Comparison of ENCODE assay signal across 19 mouse cellular contexts in genomic region chr5:75952131-75952795, GRCm38 (mm10). TPM values are rescaled to one million over a fixed set of nuclear protein-coding genes. Genes with fewer than 3 reads are reported as not detected.
DNase-seq lines count a peak whose midpoint lies in the region; ATAC-seq and TF ChIP-seq lines count a peak whose summit lies in the region.
"Had no signal": no experiment of that assay in that cellular context is flagged by ENCODE, and none has a peak within 500 bp of the region (broad histone marks: within the 10 kb centered on the region; RNA-seq: fewer than 3 reads in every experiment).

No protein-coding gene starts in this region.

- peak; percentile 53; the same call in 1 of the 2 replicates for ATAC-seq in embryonic facial prominence, embryonic 14.5 days (ENCODE audit: low read depth)
- ATAC-seq in kidney, embryonic 14.5 days (ENCODE audit: low FRiP score, low TSS enrichment) = no peak
- ATAC-seq: forebrain, embryonic 16.5 days; intestine, embryonic 15.5 days had no signal

- H3K4me1 ChIP-seq in embryonic facial prominence, embryonic 14.5 days (ENCODE audit: control insufficient read depth, insufficient read depth, low read length) = no peaks in the 10 kb centered on the region
- 0 out of 2 replicates have a peak, but pooled peaks cover 4% of the 10 kb centered on the region for H3K4me1 ChIP-seq in embryonic facial prominence, embryonic 10.5 days
- no peaks in the 10 kb centered on the region for H3K4me1 ChIP-seq in kidney, adult 2 months (ENCODE audit: control insufficient read depth, insufficient read depth, low read length)
- no peaks in the 10 kb centered on the region for H3K4me1 ChIP-seq in kidney, embryonic 14.5 days (ENCODE audit: control insufficient read depth, insufficient read depth, low read length)
- H3K4me1 ChIP-seq: heart, embryonic 15.5 days; intestine, embryonic 15.5 days had no signal

- H3K27ac ChIP-seq in embryonic facial prominence, embryonic 14.5 days (replicated peaks; ENCODE audit: low read depth, low read length) = no peak overlapping the region
- no peak overlapping the region for H3K27ac ChIP-seq in embryonic facial prominence, embryonic 10.5 days (replicated peaks)
- 0 out of 2 replicates have a peak overlapping the region, but pooled peaks have one; percentile 38 for H3K27ac ChIP-seq in kidney, adult 2 months (ENCODE audit: insufficient read depth, low read depth, low read length)
- H3K27ac ChIP-seq in kidney, embryonic 14.5 days (ENCODE audit: low read depth, low read length) = no peak overlapping the region
- H3K27ac ChIP-seq: heart, adult 2 months; heart, embryonic 15.5 days; hindbrain, embryonic 10.5 days; intestine, embryonic 15.5 days had no signal

- H3K4me2 ChIP-seq in embryonic facial prominence, embryonic 14.5 days (ENCODE audit: low read depth, low read length) = no peak overlapping the region
- no peak overlapping the region for H3K4me2 ChIP-seq in kidney, embryonic 14.5 days (replicated peaks; ENCODE audit: low read depth, low read length)
- H3K4me2 ChIP-seq: heart, embryonic 11.5 days; heart, embryonic 15.5 days; intestine, embryonic 15.5 days had no signal

- no peak for TF ChIP-seq POLR2A in kidney, adult 2 months (IDR thresholded peaks at IDR 0.05; ENCODE audit: low read depth, low read length)

- DNase-seq in embryonic facial prominence, embryonic 14.5 days (ENCODE audit: low spot score) = peak; percentile 68
- DNase-seq in embryonic facial prominence, embryonic 10.5 days (ENCODE audit: low spot score) = no peak
- no peak for DNase-seq in kidney, adult 2 months
- DNase-seq in Muller cell, postnatal 12 days (ENCODE audit: inconsistent ontology term) = peak; percentile 95
- DNase-seq in retina, embryonic 14.5 days (ENCODE audit: low spot score) = peak; percentile 95
- DNase-seq in thymus, postnatal 36 days = no peak
- DNase-seq: adrenal gland, adult 2 months; adrenal gland, postnatal 25 days; cerebellum, adult 8-10 months; cerebellum, postnatal 25 days; gastrocnemius, postnatal 10 days; heart, adult 2 months had no signal

- no peak overlapping the region for H3K9ac ChIP-seq in embryonic facial prominence, embryonic 14.5 days (ENCODE audit: low read depth, low read length)
- H3K9ac ChIP-seq in kidney, embryonic 14.5 days (ENCODE audit: low read depth, low read length) = no peak overlapping the region
- H3K9ac ChIP-seq: heart, embryonic 15.5 days; intestine, embryonic 15.5 days had no signal

- H3K9me3 ChIP-seq in embryonic facial prominence, embryonic 14.5 days (ENCODE audit: control insufficient read depth, low read length) = no peaks in the 10 kb centered on the region
- no peaks in the 10 kb centered on the region for H3K9me3 ChIP-seq in embryonic facial prominence, embryonic 10.5 days
- no peaks in the 10 kb centered on the region for H3K9me3 ChIP-seq in kidney, embryonic 14.5 days (ENCODE audit: control insufficient read depth, low read length)
- H3K9me3 ChIP-seq: heart, embryonic 15.5 days; hindbrain, embryonic 10.5 days; intestine, embryonic 15.5 days had no signal

- no peak overlapping the region for H3K4me3 ChIP-seq in embryonic facial prominence, embryonic 14.5 days (ENCODE audit: low read depth, low read length)
- no peak overlapping the region for H3K4me3 ChIP-seq in embryonic facial prominence, embryonic 10.5 days
- no peak overlapping the region for H3K4me3 ChIP-seq in kidney, adult 2 months (ENCODE audit: insufficient read depth, low read depth, low read length)
- no peak overlapping the region for H3K4me3 ChIP-seq in kidney, embryonic 14.5 days (ENCODE audit: low read length)
- H3K4me3 ChIP-seq: heart, adult 2 months; heart, embryonic 15.5 days; hindbrain, embryonic 10.5 days; intestine, embryonic 15.5 days had no signal

- no peak for TF ChIP-seq CTCF in kidney, adult 2 months (conservative IDR thresholded peaks at IDR 0.05; ENCODE audit: insufficient read depth, insufficient read length, low read depth, low read length)

- 81% methylated on average over 8 of the region's 8 CpGs for WGBS in embryonic facial prominence, embryonic 14.5 days
- WGBS in embryonic facial prominence, embryonic 10.5 days = 76% methylated on average over 8 of the region's 8 CpGs
- 64% methylated on average over 8 of the region's 8 CpGs for WGBS in kidney, adult 2 months
- WGBS in kidney, embryonic 14.5 days = 78% methylated on average over 8 of the region's 8 CpGs

- no peaks in the 10 kb centered on the region for H3K27me3 ChIP-seq in embryonic facial prominence, embryonic 14.5 days (replicated peaks; ENCODE audit: control insufficient read depth, insufficient read depth, low read length)
- H3K27me3 ChIP-seq in embryonic facial prominence, embryonic 10.5 days (replicated peaks; ENCODE audit: low read depth, poor library complexity, severe bottlenecking) = no peaks in the 10 kb centered on the region
- H3K27me3 ChIP-seq in kidney, adult 2 months (replicated peaks; ENCODE audit: control insufficient read depth, insufficient read depth, low read length) = no peaks in the 10 kb centered on the region
- H3K27me3 ChIP-seq in kidney, embryonic 14.5 days (ENCODE audit: control insufficient read depth, insufficient read depth, low read length) = no peaks in the 10 kb centered on the region
- H3K27me3 ChIP-seq: CH12.LX; heart, embryonic 15.5 days; intestine, embryonic 15.5 days had no signal

- no peaks in the 10 kb centered on the region for H3K36me3 ChIP-seq in embryonic facial prominence, embryonic 14.5 days (ENCODE audit: control insufficient read depth, insufficient read depth, low read length)
- H3K36me3 ChIP-seq in embryonic facial prominence, embryonic 10.5 days (replicated peaks) = no peaks in the 10 kb centered on the region
- H3K36me3 ChIP-seq in kidney, adult 2 months (ENCODE audit: control insufficient read depth, insufficient read depth, low read length) = no peaks in the 10 kb centered on the region; the same call in none of the 2 replicates
- no peaks in the 10 kb centered on the region for H3K36me3 ChIP-seq in kidney, embryonic 14.5 days (ENCODE audit: control insufficient read depth, insufficient read depth, low read length)
- H3K36me3 ChIP-seq: hindbrain, embryonic 10.5 days; intestine, embryonic 15.5 days had no signal

RNA-seq across cellular contexts. Expression of gene Kdr, which starts 26.0 kb away (rescaled TPM):
- 26.7 and 29.9 TPM in 2 replicates for polyA plus RNA-seq in embryonic facial prominence, embryonic 14.5 days (2014; fragmentation: Nextera tagmentation; extraction: Ambion mirVana)
- 25.5 and 26.0 TPM in 2 replicates for polyA plus RNA-seq in embryonic facial prominence, embryonic 10.5 days (2016; fragmentation: Nextera tagmentation; extraction: Ambion mirVana)
- polyA plus RNA-seq in kidney, adult 2 months (2012; rRNA removed) = 28.0 and 32.3 TPM in 2 replicates
- polyA plus RNA-seq in kidney, embryonic 14.5 days (2014; fragmentation: Nextera tagmentation; extraction: Ambion mirVana) = 18.4 and 39.5 TPM in 2 replicates

Comparison
In these comparisons a context has a peak if more than half of its experiments do, and no peak if none do; other contexts are left out.
1. DNase-seq: peak in embryonic facial prominence, embryonic 14.5 days (single experiment), Muller cell, postnatal 12 days (single experiment) and retina, embryonic 14.5 days (single experiment); none in embryonic facial prominence, embryonic 10.5 days (single experiment), kidney, adult 2 months (single experiment) and thymus, postnatal 36 days (0 of 2).